Mouse (Mus musculus): Measurements from ENCODE around the gene Pex16. TPM values are rescaled to one million over a fixed set of nuclear protein-coding genes. Genes with fewer than 3 reads are reported as not detected.

Gene Pex16
- polyA plus RNA-seq, 1 experiment: 157 TPM

- H3K27ac ChIP-seq (ENCODE audit: insufficient read depth, low read depth, low read length): no peak overlapping the region
- H3K4me1 ChIP-seq (ENCODE audit: control insufficient read depth, insufficient read depth, insufficient read length, low read length): peaks cover 6% of the 10 kb centered on the region; the same call in 1 of the 2 replicates
- peaks cover 20% of the 10 kb centered on the region for H3K36me3 ChIP-seq (ENCODE audit: control insufficient read depth, insufficient read depth, low read length)
- 88% methylated on average over 6 of the region's 6 CpGs for WGBS
- TF ChIP-seq CTCF (IDR thresholded peaks at IDR 0.05; ENCODE audit: extremely low read depth, insufficient read length, insufficient replicate concordance, low read depth, low read length) (no peak), POLR2A (IDR thresholded peaks at IDR 0.05; ENCODE audit: low read depth, low read length) (no peak)
- H3K4me3 ChIP-seq (ENCODE audit: low read depth, low read length): no peak overlapping the region
- peaks cover 10% of the 10 kb centered on the region for H3K27me3 ChIP-seq (ENCODE audit: control insufficient read depth, insufficient read depth, low read length)
These were observed 30.3 kb downstream of the Pex16 start for GRCm38 (mm10) chr2:92404737-92405136.

DNA sequence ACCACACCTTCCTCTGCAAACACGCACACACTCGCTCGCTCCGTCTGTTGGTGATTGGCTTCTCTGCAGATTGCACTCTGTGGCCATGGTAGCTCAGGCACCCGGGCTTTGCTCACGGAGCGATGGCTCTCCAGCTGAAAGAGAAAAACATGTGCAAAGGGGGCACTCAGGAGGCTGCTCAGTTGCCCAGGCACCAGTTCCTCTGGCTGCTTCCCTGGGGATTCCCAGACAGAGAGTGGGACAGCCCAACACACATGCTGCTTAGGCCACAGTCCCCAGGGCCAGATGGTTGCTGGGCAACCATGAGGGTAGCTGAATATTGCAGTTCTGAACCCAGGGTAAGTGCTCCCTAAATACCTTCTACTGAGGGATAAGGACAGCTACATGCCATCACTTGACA is 31.2 kb downstream of the Pex16 start:
- WGBS: 91% methylated on average over 7 of the region's 7 CpGs
- H3K27ac ChIP-seq (ENCODE audit: insufficient read depth, low read depth, low read length): no peak overlapping the region
- H3K36me3 ChIP-seq (ENCODE audit: control insufficient read depth, insufficient read depth, low read length): peaks cover 27% of the 10 kb centered on the region
- no peak for TF ChIP-seq POLR2A (IDR thresholded peaks at IDR 0.05; ENCODE audit: low read depth, low read length)
- TF ChIP-seq CTCF (IDR thresholded peaks at IDR 0.05; ENCODE audit: extremely low read depth, insufficient read length, insufficient replicate concordance, low read depth, low read length): no peak
- peaks cover 5% of the 10 kb centered on the region; the same call in 1 of the 2 replicates for H3K4me1 ChIP-seq (ENCODE audit: control insufficient read depth, insufficient read depth, insufficient read length, low read length)
- H3K27me3 ChIP-seq (ENCODE audit: control insufficient read depth, insufficient read depth, low read length): peaks cover 7% of the 10 kb centered on the region
- H3K4me3 ChIP-seq (ENCODE audit: low read depth, low read length): no peak overlapping the region

- no peaks in the 10 kb centered on the region for H3K27me3 ChIP-seq (ENCODE audit: control insufficient read depth, insufficient read depth, low read length)
- H3K36me3 ChIP-seq (ENCODE audit: control insufficient read depth, insufficient read depth, low read length): peaks cover 53% of the 10 kb centered on the region
- 90% methylated on average over 18 of the region's 18 CpGs for WGBS
- TF ChIP-seq CTCF (IDR thresholded peaks at IDR 0.05; ENCODE audit: extremely low read depth, insufficient read length, insufficient replicate concordance, low read depth, low read length) (no peak), POLR2A (IDR thresholded peaks at IDR 0.05; ENCODE audit: low read depth, low read length) (no peak)
- no peak overlapping the region for H3K4me3 ChIP-seq (ENCODE audit: low read depth, low read length)
- no peaks in the 10 kb centered on the region; the same call in 1 of the 2 replicates for H3K4me1 ChIP-seq (ENCODE audit: control insufficient read depth, insufficient read depth, insufficient read length, low read length)
- no peak overlapping the region for H3K27ac ChIP-seq (ENCODE audit: insufficient read depth, low read depth, low read length)
These were observed 34.0 kb downstream of the Pex16 start for GRCm38 (mm10) chr2:92408309-92409045.

GRCm38 (mm10) chr2:92411705-92412104 is 37.2 kb downstream of the Pex16 start:
- H3K4me1 ChIP-seq (ENCODE audit: control insufficient read depth, insufficient read depth, insufficient read length, low read length): no peaks in the 10 kb centered on the region; the same call in 1 of the 2 replicates
- no peaks in the 10 kb centered on the region for H3K27me3 ChIP-seq (ENCODE audit: control insufficient read depth, insufficient read depth, low read length)
- H3K27ac ChIP-seq (ENCODE audit: insufficient read depth, low read depth, low read length): no peak overlapping the region
- TF ChIP-seq CTCF (IDR thresholded peaks at IDR 0.05; ENCODE audit: extremely low read depth, insufficient read length, insufficient replicate concordance, low read depth, low read length) (no peak), POLR2A (IDR thresholded peaks at IDR 0.05; ENCODE audit: low read depth, low read length) (no peak)
- 86% methylated on average over 10 of the region's 10 CpGs for WGBS
- H3K36me3 ChIP-seq (ENCODE audit: control insufficient read depth, insufficient read depth, low read length): peaks cover 69% of the 10 kb centered on the region
- no peak overlapping the region for H3K4me3 ChIP-seq (ENCODE audit: low read depth, low read length)

GRCm38 (mm10) chr2:92421723-92422387 is 47.4 kb downstream of the Pex16 start:
- H3K27me3 ChIP-seq (ENCODE audit: control insufficient read depth, insufficient read depth, low read length): no peaks in the 10 kb centered on the region
- H3K4me1 ChIP-seq (ENCODE audit: control insufficient read depth, insufficient read depth, insufficient read length, low read length): peaks cover 12% of the 10 kb centered on the region
- peaks cover 51% of the 10 kb centered on the region for H3K36me3 ChIP-seq (ENCODE audit: control insufficient read depth, insufficient read depth, low read length)
- no peak overlapping the region for H3K4me3 ChIP-seq (ENCODE audit: low read depth, low read length)
- 92% methylated on average over 7 of the region's 7 CpGs for WGBS
- no peak for TF ChIP-seq POLR2A (IDR thresholded peaks at IDR 0.05; ENCODE audit: low read depth, low read length)
- TF ChIP-seq CTCF (IDR thresholded peaks at IDR 0.05; ENCODE audit: extremely low read depth, insufficient read length, insufficient replicate concordance, low read depth, low read length): no peak
- no peak overlapping the region for H3K27ac ChIP-seq (ENCODE audit: insufficient read depth, low read depth, low read length)

GRCm38 (mm10) chr2:92422388-92423135 is 48.1 kb downstream of the Pex16 start:
- Histone ChIP-seq H3K27ac (ENCODE audit: insufficient read depth, low read depth, low read length) (no peak overlapping the region), H3K27me3 (ENCODE audit: control insufficient read depth, insufficient read depth, low read length) (no peaks in the 10 kb centered on the region), H3K4me1 (ENCODE audit: control insufficient read depth, insufficient read depth, insufficient read length, low read length) (peaks cover 13% of the 10 kb centered on the region), H3K4me3 (ENCODE audit: low read depth, low read length) (no peak overlapping the region), H3K36me3 (ENCODE audit: control insufficient read depth, insufficient read depth, low read length) (peaks cover 46% of the 10 kb centered on the region)
- TF ChIP-seq CTCF (IDR thresholded peaks at IDR 0.05; ENCODE audit: extremely low read depth, insufficient read length, insufficient replicate concordance, low read depth, low read length): peak; percentile 35; the same call in 1 of the 2 replicates
- TF ChIP-seq POLR2A (IDR thresholded peaks at IDR 0.05; ENCODE audit: low read depth, low read length): no peak
- WGBS: 81% methylated on average over 10 of the region's 10 CpGs

Measured in small intestine, adult 2 months (tissue).